Mouse (Mus musculus): ENCODE data around the gene Cds2. TPM values are rescaled to one million over a fixed set of nuclear protein-coding genes. Genes with fewer than 3 reads are reported as not detected.

The Cds2 gene
- polyA plus RNA-seq, 1 experiment = 74.3 TPM

DNA sequence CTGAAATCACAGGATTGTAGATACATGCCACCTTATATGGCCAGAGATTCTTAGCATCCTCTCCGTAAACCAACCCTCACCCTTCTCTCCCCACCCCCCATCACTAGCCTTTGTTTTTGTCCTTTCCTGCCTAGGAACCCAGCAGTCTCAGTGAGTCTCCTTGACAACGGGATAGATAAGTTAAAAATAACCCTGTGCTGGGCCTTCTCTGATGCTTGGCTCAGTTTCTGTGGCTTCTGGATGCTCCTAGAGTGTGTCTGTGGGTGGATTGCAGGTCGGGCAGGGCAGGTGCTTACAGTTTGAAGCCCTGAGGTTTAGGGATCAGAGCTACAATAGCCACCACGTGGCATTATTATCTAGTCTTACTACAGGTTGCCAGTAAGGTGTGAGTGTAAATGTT is 29.1 kb downstream of the Cds2 start:
- no peaks in the 10 kb centered on the region for H3K9me3 ChIP-seq (replicated peaks; ENCODE audit: control insufficient read depth, insufficient read depth, low read length, poor library complexity, severe bottlenecking)
- no peak overlapping the region for H3K27ac ChIP-seq (ENCODE audit: insufficient read depth, low read length)
- TF ChIP-seq CTCF (IDR thresholded peaks at IDR 0.05; ENCODE audit: low read depth, low read length) = no peak
- TF ChIP-seq EP300 (IDR thresholded peaks at IDR 0.05; ENCODE audit: insufficient read depth, low read depth, low read length) = no peak
- TF ChIP-seq POLR2A (IDR thresholded peaks at IDR 0.05; ENCODE audit: insufficient read depth, low read length) = no peak
- H3K27me3 ChIP-seq (ENCODE audit: control insufficient read depth, insufficient read depth, low read length, poor library complexity, severe bottlenecking) = no peaks in the 10 kb centered on the region
- H3K4me3 ChIP-seq (ENCODE audit: low read depth, low read length) = no peak overlapping the region
- H3K9ac ChIP-seq (ENCODE audit: low read depth, poor library complexity, severe bottlenecking) = no peak overlapping the region
- no peaks in the 10 kb centered on the region for H3K4me1 ChIP-seq (ENCODE audit: control insufficient read depth, insufficient read depth, low read length)
- H3K36me3 ChIP-seq (ENCODE audit: control insufficient read depth, insufficient read depth, low read length, poor library complexity, severe bottlenecking) = peaks cover 19% of the 10 kb centered on the region

DNA sequence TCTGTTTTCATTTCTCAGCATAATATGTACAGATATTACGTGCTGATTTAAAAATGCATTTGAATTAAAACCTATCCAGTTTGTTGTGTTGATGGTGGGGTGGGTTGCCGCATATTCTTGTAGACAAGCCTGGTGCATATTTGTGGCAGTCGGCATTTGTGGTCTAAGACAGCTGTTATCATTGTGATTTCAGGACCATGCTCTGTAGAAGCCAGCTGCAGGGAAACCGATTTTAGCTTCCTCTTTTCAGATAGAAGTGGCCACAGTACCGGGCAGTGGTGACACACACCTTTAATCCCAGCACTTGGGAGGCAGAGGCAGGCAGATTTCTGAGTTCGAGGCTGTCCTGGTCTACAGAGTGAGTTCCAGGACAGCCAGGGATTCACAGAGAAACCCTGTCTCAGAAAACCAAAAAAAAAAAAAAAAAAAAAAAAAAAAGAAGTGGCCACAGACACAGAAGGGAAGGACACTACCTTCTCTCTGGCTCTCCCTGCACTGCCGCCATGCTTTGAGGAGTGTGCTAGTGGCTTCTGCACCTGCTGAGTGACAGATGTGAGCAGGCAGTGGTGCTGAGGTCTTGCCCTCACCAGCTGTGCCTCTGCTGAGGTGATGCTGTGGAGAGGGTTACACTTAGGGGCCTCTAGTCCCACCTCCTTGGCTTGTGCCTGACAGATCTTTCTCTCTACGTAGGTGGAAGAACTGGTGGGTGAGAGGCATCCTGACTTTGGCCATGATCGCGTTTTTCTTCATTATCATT is 30.9 kb downstream of the Cds2 start:
- no peak overlapping the region for H3K4me3 ChIP-seq (ENCODE audit: low read depth, low read length)
- no peak overlapping the region for H3K9ac ChIP-seq (ENCODE audit: low read depth, poor library complexity, severe bottlenecking)
- H3K27me3 ChIP-seq (ENCODE audit: control insufficient read depth, insufficient read depth, low read length, poor library complexity, severe bottlenecking) = no peaks in the 10 kb centered on the region
- no peak overlapping the region for H3K27ac ChIP-seq (ENCODE audit: insufficient read depth, low read length)
- peaks cover 28% of the 10 kb centered on the region for H3K36me3 ChIP-seq (ENCODE audit: control insufficient read depth, insufficient read depth, low read length, poor library complexity, severe bottlenecking)
- no peaks in the 10 kb centered on the region for H3K9me3 ChIP-seq (replicated peaks; ENCODE audit: control insufficient read depth, insufficient read depth, low read length, poor library complexity, severe bottlenecking)
- no peak for TF ChIP-seq CTCF (IDR thresholded peaks at IDR 0.05; ENCODE audit: low read depth, low read length)
- no peak for TF ChIP-seq POLR2A (IDR thresholded peaks at IDR 0.05; ENCODE audit: insufficient read depth, low read length)
- no peak for TF ChIP-seq EP300 (IDR thresholded peaks at IDR 0.05; ENCODE audit: insufficient read depth, low read depth, low read length)
- no peaks in the 10 kb centered on the region for H3K4me1 ChIP-seq (ENCODE audit: control insufficient read depth, insufficient read depth, low read length)

DNA sequence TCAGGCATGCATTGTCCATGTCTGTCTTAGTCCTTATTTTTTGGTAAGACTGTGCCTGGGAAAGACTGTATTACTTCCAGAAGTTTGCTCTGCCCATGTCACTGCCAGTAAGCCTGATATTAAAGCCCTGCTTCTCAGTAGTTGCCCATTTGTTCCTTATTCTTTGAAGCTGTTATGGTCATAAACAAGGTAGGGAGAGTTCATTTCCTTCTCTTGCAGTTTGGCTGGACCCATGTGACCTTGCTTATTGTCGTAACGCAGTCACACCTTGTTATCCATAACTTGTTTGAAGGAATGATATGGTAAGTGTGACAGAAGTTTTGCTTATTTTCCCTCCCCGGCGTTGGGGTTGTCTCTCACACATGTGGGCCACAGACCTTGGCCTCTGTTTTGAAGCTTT is 35.3 kb downstream of the Cds2 start:
- Histone ChIP-seq H3K27me3 (ENCODE audit: control insufficient read depth, insufficient read depth, low read length, poor library complexity, severe bottlenecking) (no peaks in the 10 kb centered on the region), H3K9me3 (replicated peaks; ENCODE audit: control insufficient read depth, insufficient read depth, low read length, poor library complexity, severe bottlenecking) (no peaks in the 10 kb centered on the region), H3K36me3 (ENCODE audit: control insufficient read depth, insufficient read depth, low read length, poor library complexity, severe bottlenecking) (peaks cover 37% of the 10 kb centered on the region), H3K4me1 (ENCODE audit: control insufficient read depth, insufficient read depth, low read length) (no peaks in the 10 kb centered on the region), H3K27ac (ENCODE audit: insufficient read depth, low read length) (no peak overlapping the region), H3K9ac (ENCODE audit: low read depth, poor library complexity, severe bottlenecking) (no peak overlapping the region), H3K4me3 (ENCODE audit: low read depth, low read length) (no peak overlapping the region)
- TF ChIP-seq EP300 (IDR thresholded peaks at IDR 0.05; ENCODE audit: insufficient read depth, low read depth, low read length) = no peak
- TF ChIP-seq CTCF (IDR thresholded peaks at IDR 0.05; ENCODE audit: low read depth, low read length) = no peak
- no peak for TF ChIP-seq POLR2A (IDR thresholded peaks at IDR 0.05; ENCODE audit: insufficient read depth, low read length)

DNA sequence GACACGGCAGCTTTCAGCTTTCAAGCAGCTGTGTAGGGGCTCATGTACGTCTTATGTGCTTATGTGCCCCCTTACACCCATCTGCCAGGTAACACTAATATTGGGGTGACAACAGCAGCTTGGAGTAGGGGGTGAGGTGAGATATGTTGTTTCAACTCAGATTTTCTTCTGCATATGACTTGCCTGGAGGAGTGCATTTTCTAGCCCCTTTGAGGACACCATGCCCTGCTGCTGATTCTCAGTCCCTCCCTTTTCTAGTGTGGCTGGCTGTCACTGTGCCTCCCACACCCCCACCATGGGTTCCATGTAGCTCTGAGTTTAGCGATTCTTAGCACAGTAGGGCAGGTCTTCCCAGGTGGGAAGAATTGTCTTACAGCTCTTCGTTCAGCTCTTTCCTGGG is 38.5 kb downstream of the Cds2 start:
- no peaks in the 10 kb centered on the region for H3K4me1 ChIP-seq (ENCODE audit: control insufficient read depth, insufficient read depth, low read length)
- H3K27me3 ChIP-seq (ENCODE audit: control insufficient read depth, insufficient read depth, low read length, poor library complexity, severe bottlenecking) = no peaks in the 10 kb centered on the region
- H3K36me3 ChIP-seq (ENCODE audit: control insufficient read depth, insufficient read depth, low read length, poor library complexity, severe bottlenecking) = peaks cover 42% of the 10 kb centered on the region
- no peak overlapping the region for H3K27ac ChIP-seq (ENCODE audit: insufficient read depth, low read length)
- TF ChIP-seq EP300 (IDR thresholded peaks at IDR 0.05; ENCODE audit: insufficient read depth, low read depth, low read length) (no peak), POLR2A (IDR thresholded peaks at IDR 0.05; ENCODE audit: insufficient read depth, low read length) (no peak), CTCF (IDR thresholded peaks at IDR 0.05; ENCODE audit: low read depth, low read length) (no peak)
- no peaks in the 10 kb centered on the region for H3K9me3 ChIP-seq (replicated peaks; ENCODE audit: control insufficient read depth, insufficient read depth, low read length, poor library complexity, severe bottlenecking)
- H3K9ac ChIP-seq (ENCODE audit: low read depth, poor library complexity, severe bottlenecking) = no peak overlapping the region
- no peak overlapping the region for H3K4me3 ChIP-seq (ENCODE audit: low read depth, low read length)

DNA sequence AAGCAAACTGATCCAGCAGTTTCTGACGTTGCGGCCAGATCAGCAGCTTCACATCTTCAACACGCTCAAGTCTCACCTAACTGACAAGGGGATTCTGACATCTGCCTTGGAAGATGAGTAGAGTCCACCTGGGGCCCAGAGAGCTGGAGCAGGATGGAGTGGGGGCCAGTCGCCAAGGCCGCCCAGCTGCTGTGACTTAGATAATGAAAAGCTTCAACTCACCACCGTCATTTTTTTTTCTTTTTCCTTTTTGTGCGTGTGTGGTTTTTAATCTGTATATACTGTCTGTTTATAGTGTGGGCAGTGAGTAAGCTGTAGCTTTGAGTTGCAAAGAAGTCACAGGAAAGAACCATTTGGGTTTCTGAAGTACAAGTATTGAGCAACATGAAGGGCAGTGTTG is 42.2 kb downstream of the Cds2 start:
- H3K9me3 ChIP-seq (replicated peaks; ENCODE audit: control insufficient read depth, insufficient read depth, low read length, poor library complexity, severe bottlenecking) = no peaks in the 10 kb centered on the region
- TF ChIP-seq POLR2A (IDR thresholded peaks at IDR 0.05; ENCODE audit: insufficient read depth, low read length) (no peak), CTCF (IDR thresholded peaks at IDR 0.05; ENCODE audit: low read depth, low read length) (no peak)
- H3K36me3 ChIP-seq (ENCODE audit: control insufficient read depth, insufficient read depth, low read length, poor library complexity, severe bottlenecking) = peaks cover 33% of the 10 kb centered on the region

DNA sequence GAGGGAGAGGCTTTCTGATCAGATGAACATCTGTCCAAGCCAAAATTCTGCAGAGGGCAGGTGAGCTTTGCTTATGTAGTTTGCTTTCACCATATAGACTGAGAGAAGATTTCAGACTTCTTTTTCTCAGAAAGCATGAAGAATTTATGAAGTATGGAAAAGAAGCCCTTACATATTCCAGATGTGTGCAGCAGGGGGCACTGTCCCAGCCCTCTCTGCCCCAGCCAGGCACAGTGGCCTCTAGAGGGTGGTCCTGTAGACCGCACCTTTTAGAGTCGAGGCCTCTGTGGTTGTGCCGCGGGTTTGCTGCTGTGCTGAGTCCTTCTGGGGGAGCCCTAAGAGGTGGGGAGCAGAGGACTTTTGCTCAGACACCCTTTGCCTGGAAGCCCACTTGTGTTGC is 43.0 kb downstream of the Cds2 start:
- TF ChIP-seq EP300 (IDR thresholded peaks at IDR 0.05; ENCODE audit: insufficient read depth, low read depth, low read length) = no peak
- TF ChIP-seq CTCF (IDR thresholded peaks at IDR 0.05; ENCODE audit: low read depth, low read length) = peak; percentile 84
- TF ChIP-seq POLR2A (IDR thresholded peaks at IDR 0.05; ENCODE audit: insufficient read depth, low read length) = no peak
- H3K4me1 ChIP-seq (ENCODE audit: control insufficient read depth, insufficient read depth, low read length) = no peaks in the 10 kb centered on the region
- no peak overlapping the region for H3K4me3 ChIP-seq (ENCODE audit: low read depth, low read length)
- no peaks in the 10 kb centered on the region for H3K9me3 ChIP-seq (replicated peaks; ENCODE audit: control insufficient read depth, insufficient read depth, low read length, poor library complexity, severe bottlenecking)
- no peak overlapping the region for H3K27ac ChIP-seq (ENCODE audit: insufficient read depth, low read length)
- H3K27me3 ChIP-seq (ENCODE audit: control insufficient read depth, insufficient read depth, low read length, poor library complexity, severe bottlenecking) = no peaks in the 10 kb centered on the region
- H3K36me3 ChIP-seq (ENCODE audit: control insufficient read depth, insufficient read depth, low read length, poor library complexity, severe bottlenecking) = peaks cover 30% of the 10 kb centered on the region
- H3K9ac ChIP-seq (ENCODE audit: low read depth, poor library complexity, severe bottlenecking) = no peak overlapping the region

More for the DNA sequence above, 42.2 kb downstream of the Cds2 start:
- Histone ChIP-seq H3K4me1 (ENCODE audit: control insufficient read depth, insufficient read depth, low read length) (no peaks in the 10 kb centered on the region), H3K27ac (ENCODE audit: insufficient read depth, low read length) (no peak overlapping the region), H3K9ac (ENCODE audit: low read depth, poor library complexity, severe bottlenecking) (no peak overlapping the region), H3K27me3 (ENCODE audit: control insufficient read depth, insufficient read depth, low read length, poor library complexity, severe bottlenecking) (no peaks in the 10 kb centered on the region), H3K4me3 (ENCODE audit: low read depth, low read length) (no peak overlapping the region)

Data from ES-Bruce4 (cell line).